Mouse (Mus musculus) hindbrain, embryonic 16.5 days (tissue): ENCODE measurements at regions not wholly inside any gene's neighbourhood (a gene's known extent, or its start where the extent isn't known, plus 50 kb on each side); places are given as distances from the start of the nearest gene placed in this dataset.

Experiments
- ATAC-seq: fragments of 200-750 bp; cut with Nextera tagmentation; 2 replicates; pipeline ENCODE4 v1.8.0; 2017; ENCODE audit warnings: moderate TSS enrichment, moderate library complexity
- H3K27ac ChIP-seq: fragments of 300-500 bp; sonication (generic); 2 replicates; pipeline ENCODE4 v1.5.1; 2014; ENCODE audit warnings: low read depth, mild to moderate bottlenecking, control low read depth, low read length, moderate library complexity
- H3K27me3 ChIP-seq: fragments of 300-500 bp; sonication (generic); replicated peaks from 2 replicates; pipeline ENCODE4 v1.6.1; 2014; ENCODE audit warnings: low read length; ENCODE audit not compliant: control insufficient read depth, insufficient read depth
- H3K36me3 ChIP-seq: fragments of 300-500 bp; sonication (generic); 2 replicates; pipeline ENCODE4 v1.6.1; 2014; ENCODE audit warnings: mild to moderate bottlenecking, low read length, moderate library complexity, mixed read lengths; ENCODE audit not compliant: control insufficient read depth, insufficient read depth
- H3K4me1 ChIP-seq: fragments of 300-500 bp; sonication (generic); 2 replicates; pipeline ENCODE4 v1.6.1; 2014; ENCODE audit warnings: low read depth, low read length; ENCODE audit not compliant: control insufficient read depth, insufficient read depth
- H3K4me2 ChIP-seq: fragments of 300-500 bp; sonication (generic); 2 replicates; pipeline ENCODE4 v1.6.1; 2014; ENCODE audit warnings: mild to moderate bottlenecking, low read length, control low read depth, moderate library complexity
- H3K4me3 ChIP-seq: fragments of 300-500 bp; sonication (generic); 2 replicates; pipeline ENCODE4 v1.5.1; 2014; ENCODE audit warnings: mild to moderate bottlenecking, low read length, control low read depth, moderate library complexity
- H3K9ac ChIP-seq: fragments of 300-500 bp; sonication (generic); 2 replicates; pipeline ENCODE4 v1.6.1; 2014; ENCODE audit warnings: low read depth, mild to moderate bottlenecking, control low read depth, low read length, moderate library complexity
- H3K9me3 ChIP-seq: fragments of 300-500 bp; sonication (generic); 2 replicates; pipeline ENCODE4 v1.6.1; 2014; ENCODE audit warnings: mild to moderate bottlenecking, low read length, moderate library complexity; ENCODE audit not compliant: control insufficient read depth
- WGBS: fragments of 180-500 bp; shearing (Covaris S2); extraction: QIAGEN DNeasy Blood & Tissue Kit; methylation state at CpG from one replicate; pipeline ENCODE4 v1.1.7; 2014; 5-methylcytosine and 5-hydroxymethylcytosine counted together

GRCm38 (mm10) chr15:57187840-57188457, 289.5 kb downstream of the Slc22a22 start:
- Histone ChIP-seq H3K4me2 (no peak overlapping the region), H3K9ac (no peak overlapping the region), H3K4me1 (no peaks in the 10 kb centered on the region), H3K27me3 (no peaks in the 10 kb centered on the region), H3K27ac (no peak overlapping the region), H3K9me3 (no peaks in the 10 kb centered on the region), H3K36me3 (no peaks in the 10 kb centered on the region), H3K4me3 (no peak overlapping the region)
- no peak for ATAC-seq
- WGBS: 17% methylated on average over 1 of the region's 1 CpGs

GRCm38 (mm10) chr15:57179138-57179537, 298.3 kb downstream of the Slc22a22 start:
- H3K9ac ChIP-seq: no peak overlapping the region
- H3K4me1 ChIP-seq: no peaks in the 10 kb centered on the region
- ATAC-seq: no peak; the same call in 1 of the 2 replicates
- H3K4me2 ChIP-seq: no peak overlapping the region
- 63% methylated on average over 1 of the region's 1 CpGs for WGBS
- H3K4me3 ChIP-seq: no peak overlapping the region
- no peaks in the 10 kb centered on the region for H3K9me3 ChIP-seq
- H3K27ac ChIP-seq: no peak overlapping the region
- H3K27me3 ChIP-seq: no peaks in the 10 kb centered on the region
- no peaks in the 10 kb centered on the region for H3K36me3 ChIP-seq

GRCm38 (mm10) chr15:57172723-57173122, 304.7 kb downstream of the Slc22a22 start:
- Histone ChIP-seq H3K9ac (no peak overlapping the region), H3K27me3 (no peaks in the 10 kb centered on the region), H3K4me3 (no peak overlapping the region), H3K4me2 (no peak overlapping the region), H3K9me3 (no peaks in the 10 kb centered on the region), H3K36me3 (no peaks in the 10 kb centered on the region), H3K4me1 (no peaks in the 10 kb centered on the region), H3K27ac (no peak overlapping the region)
- 69% methylated on average over 5 of the region's 5 CpGs for WGBS
- no peak for ATAC-seq

- ATAC-seq: peak; percentile 91
- WGBS: 30% methylated on average over 12 of the region's 12 CpGs
- Histone ChIP-seq H3K9me3 (no peaks in the 10 kb centered on the region), H3K27me3 (no peaks in the 10 kb centered on the region), H3K4me3 (no peak overlapping the region), H3K9ac (no peak overlapping the region), H3K36me3 (no peaks in the 10 kb centered on the region), H3K4me1 (no peaks in the 10 kb centered on the region), H3K27ac (peak overlapping the region; percentile 3; the same call in 1 of the 2 replicates), H3K4me2 (no peak overlapping the region)
These were observed 314.8 kb downstream of the Slc22a22 start for GRCm38 (mm10) chr15:57162401-57163343.

- Histone ChIP-seq H3K36me3 (no peaks in the 10 kb centered on the region), H3K27ac (no peak overlapping the region), H3K4me2 (no peak overlapping the region), H3K27me3 (no peaks in the 10 kb centered on the region), H3K4me1 (no peaks in the 10 kb centered on the region), H3K9ac (no peak overlapping the region), H3K9me3 (no peaks in the 10 kb centered on the region), H3K4me3 (no peak overlapping the region)
- WGBS: 35% methylated on average over 9 of the region's 9 CpGs
- ATAC-seq: no peak
These were observed 337.2 kb downstream of the Slc22a22 start for GRCm38 (mm10) chr15:57140130-57140750.

- 76% methylated on average over 3 of the region's 3 CpGs for WGBS
- H3K9me3 ChIP-seq: no peaks in the 10 kb centered on the region
- H3K4me2 ChIP-seq: no peak overlapping the region
- no peak overlapping the region for H3K27ac ChIP-seq
- H3K4me1 ChIP-seq: no peaks in the 10 kb centered on the region
- H3K4me3 ChIP-seq: no peak overlapping the region
- no peak for ATAC-seq
- H3K36me3 ChIP-seq: no peaks in the 10 kb centered on the region
- no peaks in the 10 kb centered on the region for H3K27me3 ChIP-seq
- H3K9ac ChIP-seq: no peak overlapping the region
These were observed 372.7 kb downstream of the Slc22a22 start for GRCm38 (mm10) chr15:57104711-57105110.

GRCm38 (mm10) chr15:57097309-57097708, 380.1 kb downstream of the Slc22a22 start:
- H3K27ac ChIP-seq: no peak overlapping the region
- no peak for ATAC-seq
- H3K4me2 ChIP-seq: no peak overlapping the region
- no peaks in the 10 kb centered on the region for H3K9me3 ChIP-seq
- no peak overlapping the region for H3K4me3 ChIP-seq
- H3K4me1 ChIP-seq: no peaks in the 10 kb centered on the region
- 73% methylated on average over 2 of the region's 2 CpGs for WGBS
- H3K36me3 ChIP-seq: no peaks in the 10 kb centered on the region
- no peaks in the 10 kb centered on the region for H3K27me3 ChIP-seq
- no peak overlapping the region for H3K9ac ChIP-seq

GRCm38 (mm10) chr15:57079806-57080205, 397.6 kb downstream of the Slc22a22 start:
- no peaks in the 10 kb centered on the region for H3K9me3 ChIP-seq
- H3K9ac ChIP-seq: no peak overlapping the region
- no peak for ATAC-seq
- H3K4me1 ChIP-seq: no peaks in the 10 kb centered on the region
- H3K4me2 ChIP-seq: no peak overlapping the region
- H3K36me3 ChIP-seq: no peaks in the 10 kb centered on the region
- no peaks in the 10 kb centered on the region for H3K27me3 ChIP-seq
- H3K4me3 ChIP-seq: no peak overlapping the region
- H3K27ac ChIP-seq: no peak overlapping the region

GRCm38 (mm10) chr15:57073776-57074175, 403.6 kb downstream of the Slc22a22 start:
- H3K27ac ChIP-seq: no peak overlapping the region
- H3K4me2 ChIP-seq: no peak overlapping the region
- no peak overlapping the region for H3K9ac ChIP-seq
- no peaks in the 10 kb centered on the region for H3K9me3 ChIP-seq
- no peaks in the 10 kb centered on the region for H3K4me1 ChIP-seq
- WGBS: 84% methylated on average over 4 of the region's 4 CpGs
- no peak for ATAC-seq
- no peaks in the 10 kb centered on the region for H3K36me3 ChIP-seq
- H3K4me3 ChIP-seq: no peak overlapping the region
- H3K27me3 ChIP-seq: no peaks in the 10 kb centered on the region
